Mouse (Mus musculus) macrophage (primary cell): Measurements from ENCODE around the gene Nosip. TPM values are rescaled to one million over a fixed set of nuclear protein-coding genes. Genes with fewer than 3 reads are reported as not detected.

Experiments used
- H3K27ac ChIP-seq: fragments of 350-480 bp; formaldehyde crosslinking; 2 replicates; pipeline ENCODE4 v1.9.0; 2021
- H3K36me3 ChIP-seq: fragments of 350-480 bp; formaldehyde crosslinking; 2 replicates; pipeline ENCODE4 v1.9.0; 2021; ENCODE audit errors: inconsistent target
- H3K4me3 ChIP-seq: fragments of 350-480 bp; formaldehyde crosslinking; 2 replicates; pipeline ENCODE4 v1.9.0; 2021; ENCODE audit errors: inconsistent target
- H3K79me2 ChIP-seq: fragments of 350-480 bp; formaldehyde crosslinking; 2 replicates; pipeline ENCODE4 v1.9.0; 2021; ENCODE audit errors: inconsistent target
- WGBS: methylation state at CpG from one replicate; pipeline ENCODE4 v1.1.7; 2026; ENCODE audit warnings: inconsistent platforms; ENCODE audit not compliant: missing documents; 5-methylcytosine and 5-hydroxymethylcytosine counted together
- polyA plus RNA-seq: library from polyadenylated mRNA; stranded (reverse); fragments of 250-400 nt; gene quantifications from 3 replicates; pipeline ENCODE4 v1.2.4, GENCODE M21; 2018; ENCODE audit warnings: inconsistent platforms

Gene Nosip
- polyA plus RNA-seq, 1 experiment from 2014 or later = 40.1 TPM

DNA sequence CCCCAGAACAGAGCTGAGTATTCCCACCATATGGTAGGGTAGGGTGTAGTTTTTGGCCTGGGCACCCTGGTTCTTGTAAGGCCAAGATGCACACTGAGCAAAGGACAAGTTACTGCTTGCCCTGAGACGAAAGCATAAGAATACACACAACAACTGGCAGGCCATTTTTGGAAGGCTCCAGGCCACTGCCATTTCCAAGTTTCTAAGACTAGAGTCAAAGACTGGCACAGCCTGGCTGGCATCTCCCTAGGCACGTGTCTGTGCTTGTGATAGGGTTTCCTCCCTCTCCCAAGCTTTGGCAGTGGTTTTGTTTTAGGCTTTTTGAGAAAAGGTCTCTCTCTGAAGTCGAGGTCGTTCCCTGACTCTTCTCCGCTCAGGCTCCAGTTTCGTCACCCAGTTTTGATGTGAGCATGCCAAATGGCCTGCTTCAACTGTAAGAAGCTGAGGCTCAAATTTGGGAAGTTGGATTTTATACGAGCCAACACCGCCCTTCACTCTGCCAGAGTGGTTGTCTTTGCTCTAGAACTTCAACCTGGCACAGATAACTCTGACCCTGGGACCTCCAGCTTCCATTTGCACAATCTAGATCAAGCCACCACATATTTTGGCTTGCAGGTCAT, 36.5 kb upstream of the Nosip start:
- peaks cover 37% of the 10 kb centered on the region for H3K36me3 ChIP-seq
- no peaks in the 10 kb centered on the region for H3K79me2 ChIP-seq
- no peak overlapping the region for H3K27ac ChIP-seq
- H3K4me3 ChIP-seq = no peak overlapping the region
- WGBS = 66% methylated on average over 8 of the region's 8 CpGs

GRCm38 (mm10) chr7:45026256-45026655, 36.0 kb upstream of the Nosip start:
- no peak overlapping the region for H3K27ac ChIP-seq
- 92% methylated on average over 2 of the region's 2 CpGs for WGBS
- no peak overlapping the region for H3K4me3 ChIP-seq
- peaks cover 37% of the 10 kb centered on the region for H3K36me3 ChIP-seq
- H3K79me2 ChIP-seq = no peaks in the 10 kb centered on the region

DNA sequence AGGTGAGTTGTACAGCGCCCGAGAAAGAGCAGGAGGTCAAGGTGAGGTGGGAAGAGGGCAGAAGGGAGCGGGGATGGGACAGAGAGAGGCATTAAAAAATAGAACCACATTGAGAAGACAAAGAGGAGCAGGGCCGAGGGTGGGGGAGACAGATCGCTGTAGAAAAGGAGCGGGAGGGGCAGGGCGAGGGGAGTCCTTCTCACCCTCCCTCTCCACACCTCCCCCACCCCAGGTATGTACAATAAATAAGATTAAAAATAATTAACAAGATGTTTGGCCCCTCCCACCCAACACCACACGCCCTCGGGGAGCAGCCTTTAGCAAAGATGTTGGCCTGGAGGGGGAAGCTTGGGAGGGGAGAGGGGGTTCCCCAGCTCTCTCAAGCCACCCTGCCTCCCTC, 34.5 kb upstream of the Nosip start:
- Histone ChIP-seq H3K36me3 (peaks cover 47% of the 10 kb centered on the region), H3K79me2 (no peaks in the 10 kb centered on the region), H3K4me3 (no peak overlapping the region), H3K27ac (no peak overlapping the region)
- 88% methylated on average over 9 of the region's 9 CpGs for WGBS

DNA sequence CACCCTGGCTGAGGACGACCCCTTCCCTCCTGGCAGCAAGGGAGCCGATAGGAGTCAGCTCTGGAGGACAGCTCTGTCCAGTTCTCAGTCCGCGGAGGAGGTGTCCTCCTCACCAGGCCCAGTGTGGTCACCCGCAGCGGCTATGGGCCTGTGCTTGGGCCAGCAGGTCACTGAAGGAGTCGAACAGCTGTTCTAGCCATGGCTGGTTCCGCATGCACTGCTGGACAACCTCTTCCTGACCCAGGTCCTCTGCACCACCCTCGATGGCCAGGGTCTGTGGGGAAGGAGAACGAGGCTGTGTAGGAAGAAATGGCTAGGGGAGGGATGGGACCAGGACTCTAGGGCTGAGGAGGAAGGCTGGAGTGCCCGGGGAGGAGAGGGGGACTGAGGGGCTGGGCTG, 33.9 kb upstream of the Nosip start:
- Histone ChIP-seq H3K36me3 (peaks cover 53% of the 10 kb centered on the region), H3K27ac (no peak overlapping the region), H3K4me3 (no peak overlapping the region), H3K79me2 (no peaks in the 10 kb centered on the region)
- WGBS = 95% methylated on average over 11 of the region's 11 CpGs

DNA sequence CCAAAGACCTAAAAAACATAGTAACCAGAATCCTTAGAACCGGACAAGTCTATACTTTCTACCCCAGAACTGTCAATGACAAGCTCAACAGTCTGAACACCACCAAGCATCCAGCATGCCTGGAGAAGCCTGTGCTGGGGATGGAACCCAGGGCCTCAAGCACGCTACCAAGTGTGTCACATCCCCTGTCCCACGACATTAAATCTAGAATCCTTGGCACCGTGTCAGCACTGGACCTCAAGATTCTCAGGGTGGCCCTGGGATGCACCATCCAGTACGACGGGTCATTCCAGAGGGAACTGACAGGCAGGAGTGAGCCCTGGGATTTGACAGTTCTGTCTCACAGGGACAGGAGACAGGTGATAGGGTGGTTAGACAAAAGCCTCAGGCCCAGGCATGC, 32.2 kb upstream of the Nosip start:
- 94% methylated on average over 6 of the region's 6 CpGs for WGBS
- Histone ChIP-seq H3K79me2 (no peaks in the 10 kb centered on the region), H3K27ac (no peak overlapping the region), H3K36me3 (peaks cover 69% of the 10 kb centered on the region), H3K4me3 (no peak overlapping the region)

- H3K4me3 ChIP-seq = no peak overlapping the region
- no peak overlapping the region for H3K27ac ChIP-seq
- 99% methylated on average over 8 of the region's 8 CpGs for whole genome bisulfite sequencing
- H3K36me3 ChIP-seq = peaks cover 78% of the 10 kb centered on the region
- H3K79me2 ChIP-seq = no peaks in the 10 kb centered on the region
Measured at GRCm38 (mm10) chr7:45030857-45031256, 31.4 kb upstream of the Nosip start.

DNA sequence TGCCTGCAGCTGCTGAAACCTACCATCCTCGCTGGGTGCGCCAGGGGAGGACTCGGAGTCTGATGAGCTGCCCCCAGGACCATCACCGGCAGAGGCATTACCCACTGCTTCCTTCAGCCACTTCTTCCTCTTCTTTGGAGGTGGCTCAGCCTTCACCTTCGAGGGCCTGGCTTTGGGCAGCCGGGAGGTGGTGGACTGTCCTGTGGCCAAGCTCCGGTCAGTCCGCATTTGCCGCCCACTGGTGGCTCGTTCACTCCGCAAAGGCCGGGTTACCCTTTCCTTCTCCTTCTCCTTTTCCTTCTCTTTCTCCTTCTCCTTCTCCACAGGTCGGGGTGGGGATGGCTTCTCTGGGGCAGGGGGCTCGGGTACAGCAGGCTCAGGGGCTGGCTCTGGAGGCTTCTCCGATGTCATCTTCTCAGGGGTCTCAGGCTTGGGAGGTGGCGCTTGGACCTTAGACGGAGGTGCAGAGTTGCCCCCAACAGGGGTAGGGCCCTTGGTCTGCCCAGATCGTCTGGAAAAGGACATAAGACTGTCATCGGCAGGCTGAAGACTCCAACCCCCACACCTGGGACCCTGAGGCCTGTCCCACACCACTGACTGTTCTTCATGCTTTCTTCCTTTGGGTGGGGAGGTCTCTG, 28.4 kb upstream of the Nosip start:
- peaks cover 67% of the 10 kb centered on the region for H3K36me3 ChIP-seq
- H3K27ac ChIP-seq = no peak overlapping the region
- H3K4me3 ChIP-seq = no peak overlapping the region
- peaks cover 26% of the 10 kb centered on the region; the same call in 1 of the 2 replicates for H3K79me2 ChIP-seq
- WGBS = 96% methylated on average over 15 of the region's 19 CpGs

DNA sequence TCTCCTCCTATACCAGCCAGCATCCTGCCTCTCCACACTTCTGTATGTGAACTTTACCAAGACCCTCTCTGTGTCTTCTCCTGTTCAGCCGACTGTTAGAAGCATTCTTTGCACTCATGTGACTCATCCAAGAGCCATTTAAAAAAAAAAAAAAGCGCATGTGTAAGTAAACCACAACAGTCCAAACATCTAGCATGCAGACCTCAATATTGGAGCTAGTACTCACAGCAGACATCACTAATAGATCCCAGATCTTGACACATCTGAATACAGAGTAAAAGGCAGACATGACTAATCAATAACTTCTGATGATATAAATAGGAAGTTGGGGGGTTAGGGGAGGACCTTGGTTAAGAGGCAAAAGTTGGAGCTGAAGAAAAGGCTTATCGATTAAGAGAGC, 26.6 kb upstream of the Nosip start:
- Histone ChIP-seq H3K27ac (no peak overlapping the region), H3K79me2 (peaks cover 33% of the 10 kb centered on the region; the same call in 1 of the 2 replicates), H3K4me3 (no peak overlapping the region), H3K36me3 (peaks cover 62% of the 10 kb centered on the region)
- 65% methylated on average over 3 of the region's 3 CpGs for WGBS

- H3K36me3 ChIP-seq = peaks cover 61% of the 10 kb centered on the region
- 96% methylated on average over 11 of the region's 11 CpGs for WGBS
Measured at GRCm38 (mm10) chr7:45036702-45037101, 25.5 kb upstream of the Nosip start.

DNA sequence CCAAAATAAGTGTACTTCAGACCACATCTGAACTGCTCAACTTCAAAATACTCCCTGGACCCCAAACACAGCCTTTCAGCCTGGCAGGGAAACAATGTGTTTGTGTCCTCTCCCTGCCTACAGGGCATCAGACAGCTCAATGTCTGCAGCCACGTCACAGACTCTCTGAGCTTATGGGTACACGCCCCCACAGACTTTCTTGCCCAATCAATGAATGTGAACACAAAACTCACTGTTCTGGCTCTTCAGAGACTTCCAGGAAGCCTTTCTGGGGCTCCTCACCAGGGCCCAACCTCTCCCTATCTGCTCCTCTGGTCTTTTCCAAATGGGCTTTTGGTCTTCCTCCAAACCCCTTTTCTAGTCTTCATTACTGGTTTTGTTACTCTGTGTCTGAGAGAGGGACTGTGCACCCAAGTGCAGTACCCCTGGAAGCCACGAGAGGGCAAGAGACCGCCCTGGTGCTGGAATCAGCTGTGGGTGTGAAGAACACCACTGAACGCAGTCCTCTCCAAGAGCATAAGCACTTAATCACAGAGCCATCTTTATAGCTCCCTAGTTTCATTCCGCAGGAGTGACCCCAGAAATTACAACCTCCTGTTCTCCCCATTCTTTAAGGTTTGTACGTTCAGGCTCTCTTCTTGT, 24.4 kb upstream of the Nosip start:
- Histone ChIP-seq H3K4me3 (no peak overlapping the region), H3K27ac (no peak overlapping the region), H3K79me2 (peaks cover 55% of the 10 kb centered on the region; the same call in 1 of the 2 replicates), H3K36me3 (peaks cover 63% of the 10 kb centered on the region)
- WGBS = 68% methylated on average over 7 of the region's 7 CpGs

More at GRCm38 (mm10) chr7:45036702-45037101, 25.5 kb upstream of the Nosip start:
- Histone ChIP-seq H3K79me2 (peaks cover 44% of the 10 kb centered on the region; the same call in 1 of the 2 replicates), H3K27ac (no peak overlapping the region), H3K4me3 (no peak overlapping the region)

DNA sequence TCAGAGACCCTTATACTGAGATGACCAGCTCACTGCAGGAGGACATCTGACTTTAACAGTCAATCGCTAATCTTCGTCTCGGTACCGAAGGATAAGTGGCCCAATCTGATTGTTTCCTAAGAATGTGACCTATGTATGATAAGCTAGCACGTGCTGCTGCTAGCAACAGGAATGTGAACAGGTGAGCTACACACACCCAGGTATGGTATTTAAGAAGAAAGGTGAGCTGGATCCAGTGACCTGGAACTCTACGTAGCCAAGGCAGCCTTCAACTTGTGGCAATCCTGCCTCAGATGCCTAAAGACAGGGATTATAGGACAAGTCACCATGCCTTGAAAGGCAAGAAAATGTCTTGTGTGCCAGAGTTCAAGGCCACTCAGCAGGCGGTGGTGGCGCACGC, 23.8 kb upstream of the Nosip start:
- Histone ChIP-seq H3K27ac (no peak overlapping the region), H3K79me2 (peaks cover 60% of the 10 kb centered on the region; the same call in 1 of the 2 replicates), H3K36me3 (peaks cover 63% of the 10 kb centered on the region), H3K4me3 (no peak overlapping the region)
- WGBS = 99% methylated on average over 9 of the region's 9 CpGs

DNA sequence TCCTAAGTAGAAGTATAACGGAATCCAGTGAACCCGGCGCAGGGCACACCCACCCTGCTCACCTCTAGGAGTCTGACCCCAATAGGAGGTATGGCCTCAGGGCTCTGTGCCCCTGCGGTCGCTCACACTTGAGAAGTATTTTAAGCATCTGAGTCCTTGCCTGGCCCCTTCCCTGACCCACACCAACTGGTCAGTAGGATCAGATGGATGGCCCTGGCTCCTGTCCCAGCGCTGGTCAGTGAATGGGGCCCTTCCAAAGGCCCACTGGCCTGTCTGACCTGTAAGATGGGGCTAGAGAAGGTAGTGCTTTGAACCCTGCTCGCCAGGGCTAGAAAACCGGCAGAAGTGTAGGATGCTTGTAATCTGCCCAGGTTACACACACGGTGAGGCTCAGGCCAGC, 21.4 kb upstream of the Nosip start:
- Histone ChIP-seq H3K79me2 (peaks cover 76% of the 10 kb centered on the region; the same call in 1 of the 2 replicates), H3K36me3 (peaks cover 57% of the 10 kb centered on the region), H3K27ac (no peak overlapping the region), H3K4me3 (no peak overlapping the region)
- WGBS = 91% methylated on average over 9 of the region's 9 CpGs

GRCm38 (mm10) chr7:45043307-45043706, 18.9 kb upstream of the Nosip start:
- H3K4me3 ChIP-seq = no peak overlapping the region
- no peak overlapping the region for H3K27ac ChIP-seq
- H3K36me3 ChIP-seq = peaks cover 55% of the 10 kb centered on the region
- 95% methylated on average over 12 of the region's 14 CpGs for WGBS
- H3K79me2 ChIP-seq = peaks cover 70% of the 10 kb centered on the region; the same call in 1 of the 2 replicates

DNA sequence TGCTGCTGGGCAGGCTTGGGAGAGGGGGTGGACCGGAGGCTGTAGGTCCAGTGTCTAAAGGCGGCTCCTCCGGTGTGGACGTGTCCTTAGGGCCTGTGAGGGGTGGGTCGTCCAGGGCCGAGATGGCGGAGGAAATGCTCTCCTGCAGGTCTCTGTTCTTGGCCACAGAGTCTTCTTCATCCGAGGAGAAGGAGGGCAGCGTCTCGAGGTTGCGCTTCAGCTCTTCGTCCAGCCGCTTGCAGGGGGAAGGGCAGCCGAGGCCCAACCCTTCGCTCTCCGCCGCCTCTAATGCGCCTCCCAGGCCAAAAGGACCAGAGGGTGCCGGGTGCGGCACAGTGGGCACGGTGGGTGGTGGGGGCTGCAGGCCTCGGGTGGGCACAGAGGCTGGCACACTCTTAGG, 16.5 kb upstream of the Nosip start:
- peaks cover 84% of the 10 kb centered on the region for H3K79me2 ChIP-seq
- H3K27ac ChIP-seq = no peak overlapping the region
- H3K4me3 ChIP-seq = no peak overlapping the region
- WGBS = 95% methylated on average over 13 of the region's 22 CpGs
- peaks cover 52% of the 10 kb centered on the region for H3K36me3 ChIP-seq

GRCm38 (mm10) chr7:45046853-45047350, 15.3 kb upstream of the Nosip start:
- peaks cover 41% of the 10 kb centered on the region for H3K36me3 ChIP-seq
- H3K79me2 ChIP-seq = peaks cover 84% of the 10 kb centered on the region
- WGBS = 93% methylated on average over 21 of the region's 26 CpGs
- no peak overlapping the region for H3K27ac ChIP-seq
- no peak overlapping the region for H3K4me3 ChIP-seq
